In the genomic region with DNA sequence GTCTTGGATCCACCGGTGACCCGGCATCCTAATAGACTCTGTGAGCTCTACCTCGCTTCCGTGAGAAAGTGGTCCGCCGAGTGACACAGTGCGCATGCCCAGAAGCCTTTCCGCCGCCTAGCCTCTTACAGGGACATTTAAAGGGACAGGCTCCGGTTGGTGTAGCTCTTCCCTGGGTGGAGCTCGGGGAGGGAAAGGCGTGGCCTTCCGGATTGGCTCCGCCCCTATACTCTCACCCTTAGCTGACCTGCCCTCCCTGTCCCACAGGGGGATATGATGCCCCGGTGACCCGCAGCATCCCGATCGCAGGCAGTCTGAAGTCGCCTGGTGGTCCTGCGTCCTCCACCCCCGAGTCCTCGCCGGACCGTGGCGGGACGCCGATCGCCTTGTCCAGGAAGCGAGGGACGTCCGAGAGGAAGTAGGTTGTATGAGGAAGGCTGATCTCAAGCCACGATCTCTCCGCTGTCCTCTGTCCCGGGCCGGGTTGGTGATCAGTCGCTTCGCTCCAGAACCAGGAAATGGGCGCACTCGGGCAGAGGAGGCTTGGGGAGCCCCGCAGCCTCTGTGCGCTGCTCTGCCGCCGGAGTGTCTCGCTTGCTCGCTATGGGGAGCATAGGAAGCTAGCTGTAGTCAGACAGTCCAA, we compare ENCODE assay signal across 8 mouse cellular contexts. TPM values are rescaled to one million over a fixed set of nuclear protein-coding genes. Genes with fewer than 3 reads are reported as not detected.
A peak's percentile ranks its signal among the peaks of the same experiment; 100 is the strongest.
DNase-seq lines count a peak whose midpoint lies in the region; ATAC-seq and TF ChIP-seq lines count a peak whose summit lies in the region.

A gene (minus strand): TSS at position 139 of the 643 bp plus-strand sequence.
A gene (plus strand): TSS at position 235 of the 643 bp plus-strand sequence.

- intact Hi-C loops in heart, postnatal 25 days (cut with DNase I), result loop anchor here (2.0 kb wide), 1 partner anchor 45 kb away; a partner anchor contains a TSS

- no peak within 1 kb of the TSS; the same call in 1 of the 2 replicates for H3K27ac ChIP-seq in ES-E14 (ENCODE audit: insufficient read depth, low read depth, low read length, poor library complexity, severe bottlenecking)
- H3K27ac ChIP-seq in forebrain, embryonic 15.5 days (replicated peaks), result 0 out of 2 replicates have a peak within 1 kb of the TSS, but pooled peaks have one; percentile 20

- peak within 1 kb of the TSS; percentile 70 for H3K4me2 ChIP-seq in forebrain, embryonic 15.5 days (replicated peaks)

- WGBS in forebrain, embryonic 15.5 days, result under 1% methylated on average over 45 of the region's 45 CpGs
- under 1% methylated on average over 45 of the region's 45 CpGs for WGBS in lung, adult 2 months

- H3K9ac ChIP-seq in ES-E14 (ENCODE audit: insufficient read depth, low read depth, low read length, poor library complexity, severe bottlenecking), result peak within 1 kb of the TSS; percentile 69
- peak within 1 kb of the TSS; percentile 53 for H3K9ac ChIP-seq in forebrain, embryonic 15.5 days (replicated peaks)

- no peaks in the 10 kb centered on the region for H3K27me3 ChIP-seq in forebrain, embryonic 15.5 days

- no peaks in the 10 kb centered on the region for H3K9me3 ChIP-seq in ES-E14 (ENCODE audit: control insufficient read depth, insufficient read depth, low read depth, low read length)
- no peaks in the 10 kb centered on the region for H3K9me3 ChIP-seq in forebrain, embryonic 15.5 days

- H3K4me3 ChIP-seq in ES-E14 (ENCODE audit: insufficient read depth in 1 of 2, low read depth in 1 of 2, low read length in 2 of 2, poor library complexity in 1 of 2, severe bottlenecking in 1 of 2), result peak within 1 kb of the TSS; percentile 75 to 91
- H3K4me3 ChIP-seq in forebrain, embryonic 15.5 days, result peak within 1 kb of the TSS; percentile 74
- peak within 1 kb of the TSS; percentile 70 for H3K4me3 ChIP-seq in lung, adult 2 months (replicated peaks; ENCODE audit: extremely low read depth, low read depth, low read length)

- no peak for TF ChIP-seq CTCF in lung, adult 2 months (IDR thresholded peaks at IDR 0.05; ENCODE audit: insufficient read depth, low read length)

- peak; percentile 86; the same call in 1 of the 2 replicates for TF ChIP-seq POLR2A in lung, adult 2 months (IDR thresholded peaks at IDR 0.05; ENCODE audit: borderline replicate concordance, extremely low read depth, low read depth, low read length)

- DNase-seq in ES-E14 (ENCODE audit: low read depth, low spot score), result peak; percentile 93
- DNase-seq in cerebellum, adult 11-12 months, result peak; percentile 93
- peak; percentile 91 for DNase-seq in heart, postnatal 25 days (ENCODE audit: low spot score)
- peak; percentile 87 to 94 for DNase-seq in layer of hippocampus, adult 18-20 months (ENCODE audit: low spot score in 2 of 2)
- DNase-seq in lung, adult 2 months, result peak; percentile 94
- peak; percentile 90 to 95 for DNase-seq in thymus, adult 18-20 months

- no peaks in the 10 kb centered on the region for H3K36me3 ChIP-seq in ES-E14 (ENCODE audit: control insufficient read depth, insufficient read depth, low read length, poor library complexity, severe bottlenecking)
- no peaks in the 10 kb centered on the region for H3K36me3 ChIP-seq in forebrain, embryonic 15.5 days

- peak; percentile 99 for ATAC-seq in forebrain, embryonic 15.5 days (replicated peaks)
- peak; percentile 95 for ATAC-seq in neutrophil, adult 5-6 weeks (ENCODE audit: extremely low read depth, insufficient number of reproducible peaks, low FRiP score, poor library complexity, severe bottlenecking)

- in situ Hi-C loops in ES-E14 (cut with MboI; ENCODE audit: low sequenced_read_pairs in 2 of 2, unreplicated experiment in 2 of 2), result no loop called here

- H3K4me1 ChIP-seq in ES-E14 (ENCODE audit: control insufficient read depth in 2 of 2, insufficient read depth in 2 of 2, low read length in 2 of 2, poor library complexity in 1 of 2), result no peaks in the 10 kb centered on the region
- H3K4me1 ChIP-seq in forebrain, embryonic 15.5 days, result 0 out of 2 replicates have a peak, but pooled peaks cover 11% of the 10 kb centered on the region
- H3K4me1 ChIP-seq in lung, adult 2 months (ENCODE audit: control insufficient read depth, insufficient read depth, low read length), result no peaks in the 10 kb centered on the region

TF ChIP-seq in ES-E14, 5 proteins besides CTCF, POLR2A, EP300 and RAD21:
- TF ChIP-seq ZC3H11A (IDR thresholded peaks at IDR 0.05; ENCODE audit: borderline replicate concordance, low read depth, low read length) (no peak), MAFK (IDR thresholded peaks at IDR 0.05; ENCODE audit: insufficient read depth, low read depth, low read length) (no peak)

RNA-seq across cellular contexts. Expression of the first gene that starts in this region (rescaled TPM):
- total RNA-seq in ES-E14 (2012; rRNA removed), result 4.1 and 6.6 TPM in 2 replicates
- 4.7 and 5.1 TPM in 2 replicates for polyA plus RNA-seq in forebrain, embryonic 15.5 days (2015; fragmentation: Nextera tagmentation; extraction: Ambion mirVana)
- 1 to 10 TPM; 1.4 to 1.9 TPM for total RNA-seq in heart, postnatal 25 days (2021)
- total RNA-seq in layer of hippocampus, adult 18-20 months (2021), result 1 to 10 TPM; 2.7 to 3.5 TPM
- 1.7 and 2.2 TPM in 2 replicates for polyA plus RNA-seq in lung, adult 2 months (2012; rRNA removed)
- 4.5 and 6.4 TPM in 2 replicates for total RNA-seq in neutrophil, adult 5-6 weeks (2017)

RNA-seq across cellular contexts. Expression of the second gene that starts in this region (rescaled TPM):
- total RNA-seq in ES-E14 (2012; rRNA removed), result 2.3 and 2.4 TPM in 2 replicates
- 1.5 TPM in 2 replicates for polyA plus RNA-seq in forebrain, embryonic 15.5 days (2015; fragmentation: Nextera tagmentation; extraction: Ambion mirVana)
- total RNA-seq in heart, postnatal 25 days (2021), result 1 to 10 TPM; 5.9 to 6.0 TPM
- total RNA-seq in layer of hippocampus, adult 18-20 months (2021), result 1 to 10 TPM; 2.4 to 2.5 TPM
- 7.8 and 9.8 TPM in 2 replicates for polyA plus RNA-seq in lung, adult 2 months (2012; rRNA removed)
- 60.6 and 67.9 TPM in 2 replicates for total RNA-seq in neutrophil, adult 5-6 weeks (2017)
